26 mouse cellular contexts compared by ENCODE assay signal in the genomic region with DNA sequence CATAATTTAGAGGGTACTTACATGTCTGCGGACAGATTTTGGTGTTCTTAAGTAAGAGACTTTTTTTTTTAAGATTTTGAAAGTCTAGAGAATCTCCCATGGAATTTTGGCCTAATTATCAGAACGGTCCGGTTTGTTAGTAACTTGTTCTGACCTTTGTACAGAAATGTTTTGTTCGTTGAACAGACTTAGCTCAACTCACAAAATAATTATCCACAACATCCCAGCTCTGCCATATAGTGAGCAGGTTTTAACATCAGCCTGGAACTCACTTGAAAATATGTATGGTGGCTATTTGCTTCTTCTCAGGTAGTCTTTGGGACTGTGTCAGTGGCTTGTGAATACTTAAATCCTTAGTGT.
DNase-seq lines count a peak whose midpoint lies in the region; ATAC-seq and TF ChIP-seq lines count a peak whose summit lies in the region.
"Had no signal": no experiment of that assay in that cellular context is flagged by ENCODE, and none has a peak within 500 bp of the region (broad histone marks: within the 10 kb centered on the region; RNA-seq: fewer than 3 reads in every experiment).

No protein-coding gene starts in this region.

- 0 out of 2 replicates have a peak, but pooled peaks cover 7% of the 10 kb centered on the region for H3K36me3 ChIP-seq in hindbrain, embryonic 10.5 days
- no peaks in the 10 kb centered on the region for H3K36me3 ChIP-seq in hindbrain, embryonic 13.5 days
- no peaks in the 10 kb centered on the region for H3K36me3 ChIP-seq in kidney, postnatal 0 days (ENCODE audit: insufficient read depth, low read length)
- 0 out of 2 replicates have a peak, but pooled peaks cover 3% of the 10 kb centered on the region for H3K36me3 ChIP-seq in kidney, embryonic 16.5 days (ENCODE audit: insufficient read depth, low read length)
- no peaks in the 10 kb centered on the region; the same call in 1 of the 2 replicates for H3K36me3 ChIP-seq in midbrain, embryonic 11.5 days (ENCODE audit: control insufficient read depth, insufficient read depth, low read length)
- no peaks in the 10 kb centered on the region for H3K36me3 ChIP-seq in midbrain, embryonic 15.5 days (replicated peaks)
- H3K36me3 ChIP-seq: embryonic facial prominence, embryonic 12.5 days; forebrain, embryonic 12.5 days; forebrain, embryonic 15.5 days; G1E; heart, embryonic 12.5 days; heart, embryonic 15.5 days; hindbrain, embryonic 15.5 days had no signal

- DNase-seq in hindbrain, embryonic 10.5 days (ENCODE audit: low spot score), result no peak
- DNase-seq in kidney, postnatal 0 days (ENCODE audit: low spot score), result no peak
- DNase-seq in midbrain, embryonic 11.5 days (ENCODE audit: low spot score, missing footprints), result no peak
- DNase-seq: adrenal gland, postnatal 10 days; adrenal gland, postnatal 36 days; B cell, adult 2 months; cerebellum, adult 18-20 months; cerebellum, adult 9-10 months; cerebellum, postnatal 14 days; gastrocnemius, postnatal 25 days; heart, adult 18-20 months; heart, postnatal 10 days; heart, postnatal 36 days had no signal

- 82% methylated on average over 4 of the region's 4 CpGs for WGBS in hindbrain, embryonic 10.5 days
- WGBS in hindbrain, embryonic 13.5 days, result 68% methylated on average over 4 of the region's 4 CpGs
- 56% methylated on average over 4 of the region's 4 CpGs for WGBS in kidney, postnatal 0 days
- WGBS in kidney, embryonic 16.5 days, result 74% methylated on average over 4 of the region's 4 CpGs
- WGBS in midbrain, embryonic 11.5 days, result 77% methylated on average over 4 of the region's 4 CpGs
- WGBS in midbrain, embryonic 15.5 days, result 58% methylated on average over 4 of the region's 4 CpGs

- peaks cover 3% of the 10 kb centered on the region; the same call in 1 of the 2 replicates for H3K27me3 ChIP-seq in hindbrain, embryonic 10.5 days (ENCODE audit: insufficient read depth, poor library complexity, severe bottlenecking)
- 0 out of 2 replicates have a peak, but pooled peaks cover 3% of the 10 kb centered on the region for H3K27me3 ChIP-seq in hindbrain, embryonic 13.5 days
- no peaks in the 10 kb centered on the region for H3K27me3 ChIP-seq in kidney, postnatal 0 days (ENCODE audit: insufficient read depth, low read length)
- no peaks in the 10 kb centered on the region for H3K27me3 ChIP-seq in kidney, embryonic 16.5 days (ENCODE audit: insufficient read depth, low read length)
- no peaks in the 10 kb centered on the region for H3K27me3 ChIP-seq in midbrain, embryonic 11.5 days (ENCODE audit: control insufficient read depth, insufficient read depth, low read length)
- H3K27me3 ChIP-seq in midbrain, embryonic 15.5 days (replicated peaks), result 0 out of 2 replicates have a peak, but pooled peaks cover 2% of the 10 kb centered on the region
- H3K27me3 ChIP-seq: CH12.LX; embryonic facial prominence, embryonic 12.5 days; forebrain, embryonic 15.5 days; heart, embryonic 15.5 days; hindbrain, embryonic 15.5 days; Patski had no signal

- ATAC-seq in hindbrain, embryonic 13.5 days (ENCODE audit: low FRiP score), result no peak
- no peak for ATAC-seq in kidney, postnatal 0 days (replicated peaks; ENCODE audit: low FRiP score, low read depth)
- ATAC-seq in kidney, embryonic 16.5 days (ENCODE audit: low FRiP score, low TSS enrichment), result no peak
- no peak for ATAC-seq in midbrain, embryonic 11.5 days (ENCODE audit: low FRiP score)
- ATAC-seq in midbrain, embryonic 15.5 days (replicated peaks), result no peak

- H3K4me1 ChIP-seq in hindbrain, embryonic 10.5 days (replicated peaks), result peaks cover 53% of the 10 kb centered on the region
- peaks cover 18% of the 10 kb centered on the region for H3K4me1 ChIP-seq in hindbrain, embryonic 13.5 days (replicated peaks)
- peaks cover 29% of the 10 kb centered on the region for H3K4me1 ChIP-seq in kidney, postnatal 0 days (replicated peaks; ENCODE audit: insufficient read depth, low read length)
- H3K4me1 ChIP-seq in kidney, embryonic 16.5 days (ENCODE audit: insufficient read depth, low read length), result peaks cover 49% of the 10 kb centered on the region
- peaks cover 15% of the 10 kb centered on the region for H3K4me1 ChIP-seq in midbrain, embryonic 11.5 days (ENCODE audit: control insufficient read depth, insufficient read depth, low read length)
- H3K4me1 ChIP-seq in midbrain, embryonic 15.5 days, result peaks cover 15% of the 10 kb centered on the region

- TF ChIP-seq CTCF in kidney, postnatal 0 days (IDR thresholded peaks at IDR 0.05; ENCODE audit: low read depth), result no peak

- H3K9me3 ChIP-seq in hindbrain, embryonic 10.5 days, result no peaks in the 10 kb centered on the region
- H3K9me3 ChIP-seq in hindbrain, embryonic 13.5 days, result no peaks in the 10 kb centered on the region
- no peaks in the 10 kb centered on the region for H3K9me3 ChIP-seq in kidney, postnatal 0 days (replicated peaks; ENCODE audit: low read length)
- H3K9me3 ChIP-seq in kidney, embryonic 16.5 days (ENCODE audit: low read length), result no peaks in the 10 kb centered on the region
- H3K9me3 ChIP-seq in midbrain, embryonic 11.5 days (ENCODE audit: control insufficient read depth, low read length), result no peaks in the 10 kb centered on the region
- H3K9me3 ChIP-seq in midbrain, embryonic 15.5 days, result no peaks in the 10 kb centered on the region
- H3K9me3 ChIP-seq: embryonic facial prominence, embryonic 12.5 days; forebrain, embryonic 12.5 days; forebrain, embryonic 15.5 days; heart, embryonic 12.5 days; heart, embryonic 15.5 days; hindbrain, embryonic 15.5 days had no signal

- no peak overlapping the region for H3K9ac ChIP-seq in hindbrain, embryonic 13.5 days
- H3K9ac ChIP-seq in kidney, postnatal 0 days (ENCODE audit: low read depth, low read length), result no peak overlapping the region
- no peak overlapping the region for H3K9ac ChIP-seq in kidney, embryonic 16.5 days (replicated peaks; ENCODE audit: low read length)
- H3K9ac ChIP-seq in midbrain, embryonic 11.5 days (ENCODE audit: low read length), result no peak overlapping the region
- H3K9ac ChIP-seq in midbrain, embryonic 15.5 days, result no peak overlapping the region
- H3K9ac ChIP-seq: embryonic facial prominence, embryonic 12.5 days; forebrain, embryonic 12.5 days; forebrain, embryonic 15.5 days; heart, embryonic 12.5 days; heart, embryonic 15.5 days; hindbrain, embryonic 15.5 days had no signal

- no peak overlapping the region for H3K4me2 ChIP-seq in hindbrain, embryonic 13.5 days
- no peak overlapping the region for H3K4me2 ChIP-seq in kidney, postnatal 0 days (ENCODE audit: low read length)
- H3K4me2 ChIP-seq in kidney, embryonic 16.5 days (replicated peaks; ENCODE audit: low read depth, low read length), result no peak overlapping the region
- no peak overlapping the region for H3K4me2 ChIP-seq in midbrain, embryonic 11.5 days
- H3K4me2 ChIP-seq in midbrain, embryonic 15.5 days, result no peak overlapping the region
- H3K4me2 ChIP-seq: embryonic facial prominence, embryonic 12.5 days; forebrain, embryonic 12.5 days; forebrain, embryonic 15.5 days; heart, embryonic 12.5 days; heart, embryonic 15.5 days; hindbrain, embryonic 15.5 days had no signal

- no peak overlapping the region for H3K4me3 ChIP-seq in hindbrain, embryonic 10.5 days
- no peak overlapping the region for H3K4me3 ChIP-seq in hindbrain, embryonic 13.5 days
- no peak overlapping the region for H3K4me3 ChIP-seq in kidney, postnatal 0 days (replicated peaks; ENCODE audit: low read depth, low read length)
- no peak overlapping the region for H3K4me3 ChIP-seq in kidney, embryonic 16.5 days (ENCODE audit: low read length)
- no peak overlapping the region for H3K4me3 ChIP-seq in midbrain, embryonic 11.5 days (ENCODE audit: low read depth, low read length)
- H3K4me3 ChIP-seq in midbrain, embryonic 15.5 days, result no peak overlapping the region
- H3K4me3 ChIP-seq: embryonic facial prominence, embryonic 12.5 days; erythroblast, embryonic 14.5 days; forebrain, embryonic 12.5 days; forebrain, embryonic 15.5 days; heart, embryonic 12.5 days; heart, embryonic 15.5 days; hindbrain, embryonic 15.5 days had no signal

- H3K27ac ChIP-seq in hindbrain, embryonic 10.5 days, result peak overlapping the region; percentile 71
- H3K27ac ChIP-seq in hindbrain, embryonic 13.5 days, result no peak overlapping the region
- H3K27ac ChIP-seq in kidney, postnatal 0 days, result 0 out of 2 replicates have a peak overlapping the region, but pooled peaks have one; percentile 16
- H3K27ac ChIP-seq in kidney, embryonic 16.5 days (ENCODE audit: low read length), result no peak overlapping the region
- 0 out of 2 replicates have a peak overlapping the region, but pooled peaks have one; percentile 8 for H3K27ac ChIP-seq in midbrain, embryonic 11.5 days (ENCODE audit: low read depth, low read length)
- H3K27ac ChIP-seq in midbrain, embryonic 15.5 days, result no peak overlapping the region
- H3K27ac ChIP-seq: embryonic facial prominence, embryonic 12.5 days; forebrain, embryonic 12.5 days; forebrain, embryonic 15.5 days; heart, embryonic 15.5 days; hindbrain, embryonic 15.5 days had no signal

Comparison
In these comparisons a context has a peak if more than half of its experiments do, and no peak if none do; other contexts are left out.
1. H3K27ac ChIP-seq: peak in hindbrain, embryonic 10.5 days (single experiment), kidney, postnatal 0 days (single experiment) and midbrain, embryonic 11.5 days (single experiment); none in hindbrain, embryonic 13.5 days (single experiment), kidney, embryonic 16.5 days (single experiment) and midbrain, embryonic 15.5 days (single experiment).